Mouse (Mus musculus): ENCODE measurements around the gene Tmem176b.

Tmem176b gene

GRCm38 (mm10) chr6:48784406-48784805 lies 56.9 kb downstream of the Tmem176b start:
- no peak for DNase-seq
